Mouse (Mus musculus): ENCODE data around the gene Zfp948. TPM values are rescaled to one million over a fixed set of nuclear protein-coding genes. Genes with fewer than 3 reads are reported as not detected.
"Not testable (repeated sequence)": the region's sequence is repeated elsewhere in the genome, so short reads cannot be mapped to it uniquely, and the experiment has no call there.

The Zfp948 gene
- polyA plus RNA-seq, 1 experiment = 1.9 TPM

DNA sequence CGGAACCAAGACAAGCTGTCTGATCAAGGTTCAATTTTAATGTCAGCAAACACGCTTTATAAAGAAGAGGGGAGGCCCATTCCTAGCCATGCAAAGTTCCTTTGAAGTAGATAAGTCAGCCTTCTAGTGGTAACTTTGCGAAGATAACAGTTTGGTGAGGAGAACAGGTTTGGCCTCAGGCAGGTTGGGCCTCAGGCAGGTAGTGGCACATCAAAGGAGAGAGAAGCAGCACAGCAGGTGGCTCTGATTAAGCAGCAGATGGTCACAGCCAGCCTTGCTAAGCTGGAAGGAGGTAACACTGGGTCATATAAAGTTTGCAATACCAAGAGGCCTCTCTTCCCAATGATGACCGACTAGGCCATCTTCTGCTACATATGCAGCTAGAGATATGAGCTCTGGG, 69.0 kb downstream of the Zfp948 start:
- not testable (repeated sequence) for DNase-seq (ENCODE audit: low read depth)

Other genes starting within 250 kb of the Zfp948 start
- gene Zfp677, start 183.3 kb upstream of the Zfp948 start, polyA plus RNA-seq (2012; rRNA removed) = 0.49 and 0.53 TPM in 2 replicates
- gene Zfp54, start 143.8 kb upstream of the Zfp948 start, polyA plus RNA-seq (2012; rRNA removed) = 1.1 and 1.6 TPM in 2 replicates
- gene Zfp51, start 116.6 kb upstream of the Zfp948 start, polyA plus RNA-seq (2012; rRNA removed) = 1.2 and 1.6 TPM in 2 replicates
- gene Zfp53, start 78.0 kb upstream of the Zfp948 start, polyA plus RNA-seq (2012; rRNA removed) = 2.0 and 2.5 TPM in 2 replicates
- gene Zfp52, start 31.5 kb upstream of the Zfp948 start, polyA plus RNA-seq (2012; rRNA removed) = 1.4 TPM in 2 replicates
- 0.74 and 0.78 TPM in 2 replicates for gene Zfp983, start 83.6 kb downstream of the Zfp948 start, polyA plus RNA-seq (2012; rRNA removed)
- gene Gm10226, start 124.9 kb downstream of the Zfp948 start, polyA plus RNA-seq (2012; rRNA removed) = 3.4 TPM in 1 of 2 replicates, not detected in the other
- gene Zfp760, start 140.7 kb downstream of the Zfp948 start, polyA plus RNA-seq (2012; rRNA removed) = 1.7 and 2.0 TPM in 2 replicates
- 1.7 and 3.0 TPM in 2 replicates for gene Zfp229, start 163.8 kb downstream of the Zfp948 start, polyA plus RNA-seq (2012; rRNA removed)

Data from gonadal fat pad, adult 2 months (tissue).